In the genomic region with DNA sequence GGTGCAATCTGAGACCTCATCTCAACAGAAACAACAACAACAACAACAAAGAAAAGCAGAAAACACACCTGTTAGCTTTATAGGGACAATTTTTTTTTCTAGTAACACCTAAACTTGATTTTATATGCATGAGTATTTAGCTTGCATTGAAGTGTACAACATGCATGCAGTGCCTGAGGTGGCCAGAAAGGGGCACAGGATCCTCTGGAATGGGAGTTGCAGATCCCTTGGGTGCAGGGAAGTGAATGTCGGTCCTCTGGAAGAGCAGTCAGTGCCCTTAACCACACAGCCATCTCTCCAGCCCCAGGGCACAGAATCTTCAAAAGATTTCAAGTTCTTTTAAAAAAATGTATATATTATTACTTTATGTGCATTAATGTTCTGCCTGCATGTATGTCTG, we compare ENCODE assay signal across 10 mouse cellular contexts. TPM values are rescaled to one million over a fixed set of nuclear protein-coding genes. Genes with fewer than 3 reads are reported as not detected.
A peak's percentile ranks its signal among the peaks of the same experiment; 100 is the strongest.
DNase-seq lines count a peak whose midpoint lies in the region; ATAC-seq and TF ChIP-seq lines count a peak whose summit lies in the region.
"Had no signal": no experiment of that assay in that cellular context is flagged by ENCODE, and none has a peak within 500 bp of the region (broad histone marks: within the 10 kb centered on the region; RNA-seq: fewer than 3 reads in every experiment).

No protein-coding gene starts in this region.

- H3K4me2 ChIP-seq in lung, postnatal 0 days (replicated peaks; ENCODE audit: low read depth, low read length): no peak overlapping the region
- H3K4me2 ChIP-seq in embryonic facial prominence, embryonic 13.5 days: peak overlapping the region; percentile 72
- H3K4me2 ChIP-seq in intestine, postnatal 0 days (replicated peaks; ENCODE audit: low read depth): peak overlapping the region; percentile 88
- peak overlapping the region; percentile 98 for H3K4me2 ChIP-seq in neural tube, embryonic 15.5 days

- TF ChIP-seq CTCF in lung, postnatal 0 days (IDR thresholded peaks at IDR 0.05): peak; percentile 44
- TF ChIP-seq CTCF in intestine, postnatal 0 days (IDR thresholded peaks at IDR 0.05; ENCODE audit: low read depth): peak; percentile 48

- TF ChIP-seq EP300 in lung, postnatal 0 days (IDR thresholded peaks at IDR 0.05): no peak

- no peaks in the 10 kb centered on the region for H3K9me3 ChIP-seq in lung, postnatal 0 days (ENCODE audit: low read length)
- no peaks in the 10 kb centered on the region for H3K9me3 ChIP-seq in embryonic facial prominence, embryonic 13.5 days
- H3K9me3 ChIP-seq in intestine, postnatal 0 days (ENCODE audit: control insufficient read depth): no peaks in the 10 kb centered on the region
- H3K9me3 ChIP-seq in neural tube, embryonic 15.5 days (replicated peaks): no peaks in the 10 kb centered on the region

- WGBS in lung, postnatal 0 days: 17% methylated on average over 1 of the region's 1 CpGs
- 10% methylated on average over 1 of the region's 1 CpGs for WGBS in embryonic facial prominence, embryonic 13.5 days
- WGBS in intestine, postnatal 0 days: 19% methylated on average over 1 of the region's 1 CpGs
- WGBS in neural tube, embryonic 15.5 days: 25% methylated on average over 1 of the region's 1 CpGs

- no peaks in the 10 kb centered on the region for H3K27me3 ChIP-seq in lung, postnatal 0 days (replicated peaks; ENCODE audit: insufficient read depth, low read length)
- H3K27me3 ChIP-seq in embryonic facial prominence, embryonic 13.5 days: no peaks in the 10 kb centered on the region
- no peaks in the 10 kb centered on the region for H3K27me3 ChIP-seq in intestine, postnatal 0 days (replicated peaks; ENCODE audit: control insufficient read depth, insufficient read depth, low read length)
- no peaks in the 10 kb centered on the region for H3K27me3 ChIP-seq in neural tube, embryonic 15.5 days (replicated peaks)

- H3K36me3 ChIP-seq in lung, postnatal 0 days (ENCODE audit: insufficient read depth, low read length): no peaks in the 10 kb centered on the region
- peaks cover 32% of the 10 kb centered on the region for H3K36me3 ChIP-seq in embryonic facial prominence, embryonic 13.5 days
- H3K36me3 ChIP-seq in intestine, postnatal 0 days (ENCODE audit: control insufficient read depth, insufficient read depth): peaks cover 9% of the 10 kb centered on the region; the same call in 1 of the 2 replicates
- peaks cover 6% of the 10 kb centered on the region; the same call in 1 of the 2 replicates for H3K36me3 ChIP-seq in neural tube, embryonic 15.5 days

- no peak for ATAC-seq in lung, postnatal 0 days
- no peak for ATAC-seq in embryonic facial prominence, embryonic 13.5 days (ENCODE audit: insufficient number of reproducible peaks, insufficient read depth, low FRiP score, low TSS enrichment, low read depth)
- ATAC-seq in intestine, postnatal 0 days: no peak
- ATAC-seq in neural tube, embryonic 15.5 days (ENCODE audit: low FRiP score): no peak

- no peak overlapping the region for H3K9ac ChIP-seq in lung, postnatal 0 days (replicated peaks; ENCODE audit: low read depth)
- H3K9ac ChIP-seq in embryonic facial prominence, embryonic 13.5 days: peak overlapping the region; percentile 89
- H3K9ac ChIP-seq in intestine, postnatal 0 days (ENCODE audit: low read depth, low read length): no peak overlapping the region
- no peak overlapping the region for H3K9ac ChIP-seq in neural tube, embryonic 15.5 days (replicated peaks)

- DNase-seq in lung, postnatal 0 days (ENCODE audit: low spot score): no peak
- no peak for DNase-seq in lung, adult 18-20 months
- no peak for DNase-seq in urinary bladder, adult 2 months (ENCODE audit: low spot score)
- no peak for DNase-seq in thymus, postnatal 0 days (ENCODE audit: low spot score)
- no peak for DNase-seq in urinary bladder, adult 18-20 months (ENCODE audit: low spot score in 2 of 2)
- DNase-seq: adrenal gland, postnatal 36 days; thymus, adult 2 months had no signal

- H3K4me3 ChIP-seq in lung, postnatal 0 days (ENCODE audit: low read depth, low read length): no peak overlapping the region
- H3K4me3 ChIP-seq in embryonic facial prominence, embryonic 13.5 days: peak overlapping the region; percentile 78
- peak overlapping the region; percentile 64 for H3K4me3 ChIP-seq in intestine, postnatal 0 days (ENCODE audit: low read depth, low read length)
- peak overlapping the region; percentile 75; the same call in 1 of the 2 replicates for H3K4me3 ChIP-seq in neural tube, embryonic 15.5 days (replicated peaks)

- peaks cover 4% of the 10 kb centered on the region; the same call in 1 of the 2 replicates for H3K4me1 ChIP-seq in lung, postnatal 0 days (ENCODE audit: insufficient read depth, low read depth, low read length)
- H3K4me1 ChIP-seq in embryonic facial prominence, embryonic 13.5 days: peaks cover 33% of the 10 kb centered on the region
- H3K4me1 ChIP-seq in intestine, postnatal 0 days (replicated peaks; ENCODE audit: control insufficient read depth, insufficient read depth, low read length): no peaks in the 10 kb centered on the region
- peaks cover 24% of the 10 kb centered on the region for H3K4me1 ChIP-seq in neural tube, embryonic 15.5 days

- H3K27ac ChIP-seq in lung, postnatal 0 days (ENCODE audit: low read length): no peak overlapping the region
- no peak overlapping the region for H3K27ac ChIP-seq in embryonic facial prominence, embryonic 13.5 days
- no peak overlapping the region for H3K27ac ChIP-seq in intestine, postnatal 0 days (ENCODE audit: low read depth, low read length)
- H3K27ac ChIP-seq in neural tube, embryonic 15.5 days (replicated peaks): no peak overlapping the region

RNA-seq across cellular contexts. Expression of a gene that starts 1.4 kb away (rescaled TPM):
- 16.6 and 20.7 TPM in 2 replicates for polyA plus RNA-seq in lung, postnatal 0 days (2015; fragmentation: Nextera tagmentation; extraction: Ambion mirVana)
- polyA plus RNA-seq in embryonic facial prominence, embryonic 13.5 days (2015; fragmentation: Nextera tagmentation; extraction: Ambion mirVana): 74.5 and 79.5 TPM in 2 replicates
- 23.5 and 23.9 TPM in 2 replicates for polyA plus RNA-seq in intestine, postnatal 0 days (2015; fragmentation: Nextera tagmentation; extraction: Ambion mirVana)
- polyA plus RNA-seq in neural tube, embryonic 15.5 days (2015; fragmentation: Nextera tagmentation; extraction: Ambion mirVana): 19.9 and 34.3 TPM in 2 replicates
- 32.8 and 41.0 TPM in 2 replicates for polyA plus RNA-seq in urinary bladder, adult 2 months (2012; rRNA removed)
- 61.4 and 71.4 TPM in 2 replicates for polyA plus RNA-seq in thymus, postnatal 0 days (2015; fragmentation: Nextera tagmentation; extraction: Ambion mirVana)

RNA-seq across cellular contexts. Expression of a gene that starts 23.3 kb away (rescaled TPM):
- not detected in 2 replicates for polyA plus RNA-seq in lung, postnatal 0 days (2015; fragmentation: Nextera tagmentation; extraction: Ambion mirVana)
- not detected in 2 replicates for polyA plus RNA-seq in embryonic facial prominence, embryonic 13.5 days (2015; fragmentation: Nextera tagmentation; extraction: Ambion mirVana)
- polyA plus RNA-seq in intestine, postnatal 0 days (2015; fragmentation: Nextera tagmentation; extraction: Ambion mirVana): not detected in 2 replicates
- not detected in 2 replicates for polyA plus RNA-seq in neural tube, embryonic 15.5 days (2015; fragmentation: Nextera tagmentation; extraction: Ambion mirVana)
- polyA plus RNA-seq in urinary bladder, adult 2 months (2012; rRNA removed): 0.12 and 0.21 TPM in 2 replicates
- not detected in 2 replicates for polyA plus RNA-seq in thymus, postnatal 0 days (2015; fragmentation: Nextera tagmentation; extraction: Ambion mirVana)

RNA-seq across cellular contexts. Expression of a gene that starts 38.0 kb away (rescaled TPM):
- 21.3 and 23.2 TPM in 2 replicates for polyA plus RNA-seq in lung, postnatal 0 days (2015; fragmentation: Nextera tagmentation; extraction: Ambion mirVana)
- polyA plus RNA-seq in embryonic facial prominence, embryonic 13.5 days (2015; fragmentation: Nextera tagmentation; extraction: Ambion mirVana): 4.7 TPM in 2 replicates
- polyA plus RNA-seq in intestine, postnatal 0 days (2015; fragmentation: Nextera tagmentation; extraction: Ambion mirVana): 6.5 and 6.6 TPM in 2 replicates
- 19.3 and 20.9 TPM in 2 replicates for polyA plus RNA-seq in neural tube, embryonic 15.5 days (2015; fragmentation: Nextera tagmentation; extraction: Ambion mirVana)
- 22.9 and 26.2 TPM in 2 replicates for polyA plus RNA-seq in urinary bladder, adult 2 months (2012; rRNA removed)
- polyA plus RNA-seq in thymus, postnatal 0 days (2015; fragmentation: Nextera tagmentation; extraction: Ambion mirVana): 5.2 and 6.7 TPM in 2 replicates

RNA-seq across cellular contexts. Expression of a gene that starts 49.8 kb away (rescaled TPM):
- polyA plus RNA-seq in lung, postnatal 0 days (2015; fragmentation: Nextera tagmentation; extraction: Ambion mirVana): 77.7 and 78.0 TPM in 2 replicates
- 164 and 179 TPM in 2 replicates for polyA plus RNA-seq in embryonic facial prominence, embryonic 13.5 days (2015; fragmentation: Nextera tagmentation; extraction: Ambion mirVana)
- 49.9 and 51.9 TPM in 2 replicates for polyA plus RNA-seq in intestine, postnatal 0 days (2015; fragmentation: Nextera tagmentation; extraction: Ambion mirVana)
- polyA plus RNA-seq in neural tube, embryonic 15.5 days (2015; fragmentation: Nextera tagmentation; extraction: Ambion mirVana): 95.7 and 115 TPM in 2 replicates
- 87.5 and 102 TPM in 2 replicates for polyA plus RNA-seq in urinary bladder, adult 2 months (2012; rRNA removed)
- polyA plus RNA-seq in thymus, postnatal 0 days (2015; fragmentation: Nextera tagmentation; extraction: Ambion mirVana): 104 and 116 TPM in 2 replicates

RNA-seq across cellular contexts. Expression of a gene that starts 53.0 kb away (rescaled TPM):
- 11.9 and 14.3 TPM in 2 replicates for polyA plus RNA-seq in lung, postnatal 0 days (2015; fragmentation: Nextera tagmentation; extraction: Ambion mirVana)
- polyA plus RNA-seq in embryonic facial prominence, embryonic 13.5 days (2015; fragmentation: Nextera tagmentation; extraction: Ambion mirVana): 8.1 and 10.3 TPM in 2 replicates
- 17.0 and 17.8 TPM in 2 replicates for polyA plus RNA-seq in intestine, postnatal 0 days (2015; fragmentation: Nextera tagmentation; extraction: Ambion mirVana)
- polyA plus RNA-seq in neural tube, embryonic 15.5 days (2015; fragmentation: Nextera tagmentation; extraction: Ambion mirVana): 6.4 and 12.3 TPM in 2 replicates
- 116 and 118 TPM in 2 replicates for polyA plus RNA-seq in urinary bladder, adult 2 months (2012; rRNA removed)
- polyA plus RNA-seq in thymus, postnatal 0 days (2015; fragmentation: Nextera tagmentation; extraction: Ambion mirVana): 19.8 and 21.6 TPM in 2 replicates
